Mouse (Mus musculus): ENCODE measurements around the gene Gna15. TPM values are rescaled to one million over a fixed set of nuclear protein-coding genes. Genes with fewer than 3 reads are reported as not detected.

Gene Gna15
- total RNA-seq, 2 experiments from 2014 or later: 31.7 to 34.6 TPM

DNA sequence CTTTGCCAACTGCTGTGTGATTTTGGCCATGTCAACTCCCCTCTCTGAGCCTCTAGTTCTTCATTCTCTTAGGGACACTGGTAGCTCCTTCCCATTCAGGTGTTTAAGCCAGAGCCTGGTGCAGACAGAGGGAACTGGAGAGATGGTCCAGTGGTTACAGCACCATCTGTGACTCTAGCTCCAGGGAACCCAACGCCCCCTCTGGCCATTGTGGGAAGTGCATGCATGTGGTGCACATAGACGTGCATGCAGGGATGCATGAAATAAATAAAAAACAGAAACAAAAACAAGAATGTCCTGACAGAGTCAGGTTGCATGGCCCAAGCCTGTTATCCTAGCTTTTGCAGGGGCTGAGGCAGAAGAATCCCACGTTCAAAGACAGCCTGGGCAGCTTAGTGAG, 32.3 kb upstream of the Gna15 start:
- ATAC-seq (replicated peaks; ENCODE audit: poor library complexity, severe bottlenecking): no peak

DNA sequence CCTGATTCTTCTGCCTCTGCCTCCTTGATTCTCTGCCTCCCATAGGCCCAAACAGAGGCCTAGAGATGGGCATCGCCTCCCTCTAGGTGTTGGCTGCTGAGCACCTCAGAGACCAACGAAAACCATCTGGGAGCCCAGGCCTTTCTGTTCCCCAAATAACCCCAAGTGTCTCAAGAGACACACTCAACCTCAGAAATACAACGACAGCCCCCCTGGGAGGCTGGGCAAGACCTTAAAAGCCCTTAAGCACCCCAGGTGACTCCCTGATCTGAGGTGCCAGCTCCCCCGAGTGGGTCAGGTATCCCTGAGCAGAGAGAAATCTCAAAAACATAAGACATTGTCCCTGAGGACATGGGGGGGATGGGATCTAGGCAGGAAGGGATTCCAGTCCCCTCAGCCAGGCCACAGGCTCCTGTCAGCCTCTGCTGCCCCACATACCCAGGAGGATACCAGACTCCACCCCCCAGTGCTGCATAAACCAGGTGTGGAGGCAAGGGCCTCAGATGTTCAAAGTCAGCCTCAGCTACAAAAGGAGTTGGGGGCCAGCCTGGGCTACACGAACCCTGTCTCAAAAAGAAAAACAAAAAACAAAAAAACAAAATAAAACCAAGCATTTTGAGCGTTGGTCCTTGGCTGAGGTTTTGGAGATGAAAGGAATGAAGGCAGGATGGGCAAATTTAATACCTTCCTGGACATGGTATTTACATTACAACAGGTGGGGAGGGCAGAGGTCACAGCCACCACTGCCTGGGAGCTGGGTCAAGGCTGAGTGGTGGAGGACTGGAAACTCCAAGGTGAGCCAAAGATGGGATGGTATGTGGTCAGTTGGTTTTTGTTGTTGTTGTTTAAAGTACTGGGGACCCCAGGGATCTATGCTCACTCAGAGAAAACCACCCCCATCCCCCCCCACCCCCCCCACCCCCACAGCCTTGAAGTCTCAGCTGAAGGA, 30.1 kb upstream of the Gna15 start:
- no peak for ATAC-seq (replicated peaks; ENCODE audit: poor library complexity, severe bottlenecking)

DNA sequence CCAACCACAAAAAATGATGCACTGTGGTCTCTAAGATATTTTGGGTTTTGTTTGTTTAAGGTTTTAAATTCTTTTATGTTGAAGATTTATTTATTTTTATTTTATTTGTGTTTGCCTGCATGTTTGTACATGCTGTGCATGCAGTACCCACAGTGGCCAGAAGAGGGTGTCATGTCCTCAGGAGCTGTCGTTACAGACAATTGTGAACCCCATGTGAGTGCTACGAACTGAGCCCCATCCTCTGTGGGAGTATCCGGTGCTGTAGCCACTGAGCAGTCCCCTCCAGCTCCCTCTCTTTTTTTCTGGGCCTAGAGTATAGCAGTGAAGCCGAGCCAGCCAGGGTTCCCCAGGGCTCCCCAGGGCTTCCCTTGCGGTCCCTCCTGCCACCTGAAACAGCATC, 29.2 kb upstream of the Gna15 start:
- ATAC-seq (replicated peaks; ENCODE audit: poor library complexity, severe bottlenecking): no peak

DNA sequence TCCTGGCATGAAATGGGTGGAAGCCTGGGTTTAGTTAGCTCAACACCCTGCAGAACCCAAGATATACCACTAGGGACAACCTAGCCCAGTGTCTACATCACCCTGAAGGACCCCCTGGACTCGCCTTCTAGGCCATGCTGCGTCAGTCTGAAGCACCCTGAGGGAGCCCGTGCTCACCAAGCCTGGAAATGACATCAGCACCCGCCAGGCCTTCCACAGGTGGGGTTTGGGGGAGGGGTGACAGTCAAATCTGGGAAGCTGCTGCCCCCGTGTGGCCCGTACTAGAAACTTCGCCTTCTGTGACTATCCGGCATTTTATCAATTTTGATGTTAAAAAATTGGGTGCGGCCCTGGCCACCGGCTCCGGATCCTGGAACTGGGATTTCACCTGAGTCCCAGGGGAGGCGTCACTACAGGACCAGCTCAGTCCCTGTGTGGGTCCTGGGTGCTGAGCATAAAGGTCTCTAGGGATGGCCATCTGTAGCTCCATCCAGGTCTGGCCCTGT, 27.6 kb upstream of the Gna15 start:
- ATAC-seq (replicated peaks; ENCODE audit: poor library complexity, severe bottlenecking): peak; percentile 71

DNA sequence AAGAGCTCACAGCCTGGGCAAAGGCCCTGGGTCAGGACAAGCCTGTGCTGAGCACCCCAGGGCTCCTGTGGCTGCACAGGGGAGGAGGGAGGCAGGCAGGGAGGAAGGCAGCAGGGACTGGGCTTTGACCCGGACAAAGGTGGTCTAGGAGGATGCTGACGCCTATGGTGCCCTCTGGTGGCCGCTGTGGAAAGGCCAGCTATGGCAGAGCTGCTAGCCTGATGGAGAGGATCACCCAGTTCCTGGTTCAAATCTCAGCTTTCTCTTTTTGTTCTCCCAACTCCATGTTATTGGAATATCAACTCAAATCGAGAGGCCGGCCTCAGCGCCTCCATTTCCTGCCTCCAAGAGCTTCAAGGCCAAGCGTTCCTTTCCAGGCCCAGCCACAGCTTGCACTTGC, 26.2 kb upstream of the Gna15 start:
- ATAC-seq (replicated peaks; ENCODE audit: poor library complexity, severe bottlenecking): peak; percentile 48

DNA sequence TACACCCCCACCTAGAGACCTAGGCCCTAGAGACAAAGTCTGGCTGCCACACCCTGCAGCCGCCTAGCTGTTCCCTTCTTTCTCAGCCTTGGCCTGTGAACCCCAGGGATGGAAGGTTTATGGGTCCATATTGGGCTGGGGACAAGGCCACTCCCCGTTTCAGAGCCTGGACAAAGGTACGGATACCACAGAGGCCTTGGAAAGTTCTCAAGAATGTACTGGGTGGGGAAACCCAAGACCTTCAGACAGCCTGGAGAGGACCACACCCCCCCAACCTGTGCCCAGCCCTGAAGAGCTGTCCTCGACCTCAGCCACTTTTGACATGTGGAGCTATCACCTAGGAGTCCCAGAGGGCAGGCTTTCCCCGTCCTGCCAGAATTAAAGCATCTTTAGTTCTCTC, 24.9 kb upstream of the Gna15 start:
- no peak for ATAC-seq (replicated peaks; ENCODE audit: poor library complexity, severe bottlenecking)

DNA sequence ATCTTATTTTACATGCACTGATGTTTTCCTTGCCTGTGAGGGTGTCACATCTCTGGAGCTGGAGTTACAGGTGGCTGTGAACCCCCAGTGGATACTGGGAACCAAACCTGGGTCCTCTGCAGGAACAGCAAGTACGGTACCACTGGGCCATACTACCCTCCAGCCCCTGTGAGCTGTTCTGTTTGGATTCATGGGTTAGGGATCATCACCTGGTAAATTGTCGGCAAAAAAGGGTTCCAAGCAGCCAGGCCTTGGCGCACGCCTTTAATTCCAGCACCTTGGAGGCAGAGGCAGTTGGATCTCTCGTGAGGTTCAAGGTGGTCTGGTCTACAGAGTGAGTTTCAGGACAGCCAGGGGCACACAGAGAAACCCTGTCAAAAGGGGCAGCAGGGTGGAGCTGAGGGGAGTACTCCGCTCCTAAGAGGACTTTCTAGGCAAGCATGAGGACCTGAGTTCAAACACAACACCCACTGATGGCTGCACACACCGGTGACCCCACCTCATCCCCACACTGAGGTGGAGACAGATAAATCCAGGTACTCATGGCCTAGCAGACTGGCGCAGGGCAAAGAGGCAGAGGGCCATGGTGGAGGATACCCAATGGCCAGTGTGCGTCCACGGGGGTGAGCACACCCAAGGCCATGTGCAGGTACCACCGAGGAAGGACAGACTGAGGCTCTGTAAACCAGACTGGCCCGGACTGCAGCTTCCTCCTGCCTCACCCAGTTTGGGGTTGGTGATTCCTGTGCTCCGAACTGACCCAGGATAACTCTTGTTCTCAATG, 23.0 kb upstream of the Gna15 start:
- ATAC-seq (replicated peaks; ENCODE audit: poor library complexity, severe bottlenecking): no peak

DNA sequence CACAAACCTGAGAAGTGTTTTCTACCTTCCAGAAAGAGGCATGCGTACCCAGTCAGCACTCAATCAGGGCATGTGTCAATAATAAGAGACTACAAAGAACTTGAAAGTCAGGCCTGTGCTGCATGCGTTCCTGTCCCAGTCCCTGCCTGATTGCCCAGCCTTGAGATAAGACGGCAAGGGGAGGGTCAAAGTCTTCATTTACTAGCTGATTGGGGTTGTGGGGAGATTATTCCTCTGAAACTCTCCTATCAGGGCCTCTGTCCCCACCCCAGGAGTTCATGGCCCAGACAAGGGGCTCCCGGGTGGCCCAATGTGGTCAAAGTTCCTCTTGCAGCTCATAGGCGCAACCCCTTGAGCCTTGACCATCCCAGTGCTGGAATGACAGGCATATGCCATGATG, 22.3 kb upstream of the Gna15 start:
- no peak for ATAC-seq (replicated peaks; ENCODE audit: poor library complexity, severe bottlenecking)

DNA sequence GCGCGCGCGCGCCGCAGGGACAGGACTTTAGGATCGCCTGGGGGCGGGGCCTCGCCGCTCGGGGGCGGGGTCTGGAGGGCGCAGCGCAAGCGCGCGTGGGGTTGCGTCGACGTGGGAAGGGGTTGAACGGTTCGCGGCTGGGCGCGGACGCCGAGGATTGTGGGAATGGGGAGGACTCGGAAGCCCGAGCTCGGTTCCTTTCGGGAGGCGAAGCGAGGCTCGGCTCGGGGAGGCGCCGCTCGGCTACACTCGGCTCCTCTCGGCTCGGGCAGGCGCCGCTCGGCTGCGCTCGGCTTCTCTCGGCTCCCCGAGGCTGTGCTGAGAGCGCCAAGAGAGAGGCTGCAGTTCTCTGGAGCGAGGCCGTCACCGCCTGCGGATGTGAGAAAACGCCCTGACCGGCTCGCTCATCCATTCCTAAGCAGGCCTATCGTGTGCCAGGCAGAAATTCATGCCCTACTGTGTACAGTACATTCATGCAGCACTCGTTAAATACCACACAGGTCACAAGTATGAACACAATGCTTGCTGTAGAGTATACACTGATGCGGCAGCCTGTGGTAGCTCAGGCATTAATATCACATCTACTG, 21.2 kb upstream of the Gna15 start, which contains the start of gene Gna11:
Gna11 (minus strand) TSS at position 30 of the 587 bp plus-strand sequence.
- peak; percentile 91 for ATAC-seq (replicated peaks; ENCODE audit: poor library complexity, severe bottlenecking)

DNA sequence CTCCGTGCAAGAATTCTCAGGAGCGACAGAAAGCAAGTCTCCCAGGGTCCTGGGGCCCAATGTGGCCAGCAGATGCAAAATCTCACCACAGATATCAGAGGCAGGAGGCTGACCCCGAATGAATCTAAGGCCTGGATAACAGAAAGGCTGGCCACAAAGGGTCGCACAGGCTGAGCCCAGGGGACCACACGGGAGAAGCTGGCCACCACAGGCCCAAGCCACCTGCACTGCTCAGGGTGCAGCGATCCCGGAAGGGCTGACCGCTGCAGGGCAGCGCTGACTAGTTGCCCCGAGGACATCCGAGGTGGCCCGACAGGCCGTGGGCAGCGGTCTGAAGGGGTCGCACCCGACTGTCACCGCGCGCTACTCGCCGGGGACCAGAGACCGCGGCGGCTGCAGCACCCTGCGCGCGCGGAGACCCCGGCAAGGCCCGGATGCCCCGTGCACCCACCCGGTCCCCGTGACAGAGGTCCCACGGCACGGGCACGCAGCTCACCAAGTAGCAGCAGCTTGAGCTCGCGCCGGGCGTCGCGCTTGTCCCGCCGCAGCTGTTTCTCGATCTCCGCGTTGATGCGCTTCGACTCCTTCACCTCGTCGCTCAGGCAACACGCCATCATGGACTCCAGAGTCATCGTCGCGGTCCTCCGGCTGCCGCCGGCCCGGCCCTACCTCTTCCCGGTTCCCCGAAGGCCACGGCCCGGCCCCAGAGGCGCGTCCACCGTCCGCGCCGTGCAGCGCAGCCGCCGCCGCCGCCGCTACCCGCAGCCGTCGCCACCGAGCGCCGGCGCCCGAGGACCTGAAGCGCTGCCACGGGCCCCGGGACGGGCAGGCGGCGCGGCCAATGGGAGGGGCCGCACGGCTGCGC, 20.5 kb upstream of the Gna15 start:
- ATAC-seq (replicated peaks; ENCODE audit: poor library complexity, severe bottlenecking): no peak

DNA sequence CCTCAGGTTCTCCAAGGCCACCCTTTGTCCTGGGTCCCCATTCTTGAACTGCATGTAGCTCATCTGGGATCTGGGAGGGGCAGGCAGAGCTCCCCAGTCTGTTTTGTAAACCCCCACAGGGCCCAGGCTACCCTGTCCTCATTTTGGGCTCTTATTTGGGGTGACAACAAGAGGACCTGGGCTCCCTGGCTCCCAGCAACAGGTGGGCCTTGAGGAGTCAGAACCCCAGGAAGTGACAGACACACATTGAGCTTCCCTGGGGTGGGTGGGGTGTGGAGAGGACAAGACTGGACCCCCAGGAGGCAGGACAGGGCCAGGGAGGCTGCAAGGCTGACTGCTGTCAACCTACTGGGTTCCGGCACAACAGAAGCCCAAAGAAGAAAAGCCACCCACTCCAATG, 19.6 kb upstream of the Gna15 start:
- no peak for ATAC-seq (replicated peaks; ENCODE audit: poor library complexity, severe bottlenecking)

DNA sequence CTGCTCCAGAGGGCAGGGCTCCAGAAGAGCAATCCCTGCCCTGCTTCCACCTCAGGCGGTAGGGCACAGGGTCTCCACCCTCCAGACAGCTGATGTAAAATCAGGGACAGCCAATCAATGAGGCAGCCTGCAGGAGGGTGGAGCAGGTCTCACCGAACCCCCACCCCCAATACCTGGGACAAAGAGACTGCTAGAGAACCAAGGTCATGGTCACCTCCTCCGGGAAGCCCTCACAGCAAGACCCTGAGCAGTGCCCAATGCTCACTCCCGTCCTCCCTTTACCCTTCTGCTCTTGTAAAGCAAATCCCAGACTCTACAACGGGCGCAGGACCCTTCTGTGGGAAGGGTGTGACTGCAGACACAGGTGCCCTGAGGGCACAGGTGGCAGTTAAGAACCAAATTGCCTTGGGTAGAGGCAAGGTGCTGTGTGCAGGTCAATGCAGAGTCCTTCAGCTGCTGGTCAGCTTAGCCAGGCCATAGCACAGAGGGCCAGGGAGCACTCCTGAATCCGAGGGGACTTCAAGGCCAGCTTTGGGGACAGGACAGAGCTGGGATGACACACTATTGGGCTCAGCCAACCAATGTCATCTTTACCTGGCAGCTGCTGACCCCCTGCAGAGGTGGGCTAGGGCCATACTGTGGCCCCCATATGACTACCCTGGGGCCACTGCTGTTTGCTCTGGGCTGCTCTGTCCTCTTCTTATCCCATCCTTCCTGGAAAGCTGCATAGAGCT, 18.9 kb upstream of the Gna15 start:
- ATAC-seq (replicated peaks; ENCODE audit: poor library complexity, severe bottlenecking): no peak

DNA sequence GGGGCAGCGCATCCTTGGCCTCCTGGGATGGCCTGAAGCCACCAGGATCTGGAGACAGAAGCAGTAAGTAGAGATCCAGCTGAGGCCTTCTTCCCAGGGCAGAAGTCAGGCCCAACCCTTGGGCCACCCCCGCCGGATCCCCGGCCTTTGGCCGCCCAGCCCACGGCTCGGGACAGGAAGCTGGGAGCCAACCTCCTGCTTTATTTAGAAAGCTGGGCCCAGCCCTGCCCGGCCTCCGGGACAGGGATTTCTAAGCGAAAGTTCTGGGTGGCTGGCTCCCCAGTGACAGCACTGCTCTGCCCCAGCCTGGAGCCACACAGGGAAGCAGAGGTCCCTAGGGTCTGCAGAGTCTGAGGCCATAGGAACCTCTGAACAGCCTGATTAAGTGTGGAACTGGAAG, 17.8 kb upstream of the Gna15 start:
- ATAC-seq (replicated peaks; ENCODE audit: poor library complexity, severe bottlenecking): no peak

DNA sequence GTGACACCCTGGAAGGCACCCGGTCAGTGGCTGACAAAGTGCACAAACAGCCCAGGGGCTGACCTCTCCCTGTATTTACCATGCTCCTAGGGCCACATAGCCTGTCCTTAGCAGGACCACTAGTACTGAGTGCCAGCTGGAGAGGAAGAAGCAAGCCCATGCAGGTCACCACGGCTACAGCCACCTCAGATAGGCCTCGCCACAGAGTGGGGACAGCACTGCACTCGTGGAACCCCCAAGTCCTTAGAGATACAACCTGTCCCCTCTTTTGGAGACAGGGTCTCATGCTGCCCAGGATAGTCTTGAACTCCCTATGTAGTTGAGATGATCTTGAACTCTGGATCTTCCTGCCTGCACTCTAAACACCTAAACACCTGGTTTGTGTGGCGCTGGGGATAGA, 17.3 kb upstream of the Gna15 start:
- ATAC-seq (replicated peaks; ENCODE audit: poor library complexity, severe bottlenecking): no peak

DNA sequence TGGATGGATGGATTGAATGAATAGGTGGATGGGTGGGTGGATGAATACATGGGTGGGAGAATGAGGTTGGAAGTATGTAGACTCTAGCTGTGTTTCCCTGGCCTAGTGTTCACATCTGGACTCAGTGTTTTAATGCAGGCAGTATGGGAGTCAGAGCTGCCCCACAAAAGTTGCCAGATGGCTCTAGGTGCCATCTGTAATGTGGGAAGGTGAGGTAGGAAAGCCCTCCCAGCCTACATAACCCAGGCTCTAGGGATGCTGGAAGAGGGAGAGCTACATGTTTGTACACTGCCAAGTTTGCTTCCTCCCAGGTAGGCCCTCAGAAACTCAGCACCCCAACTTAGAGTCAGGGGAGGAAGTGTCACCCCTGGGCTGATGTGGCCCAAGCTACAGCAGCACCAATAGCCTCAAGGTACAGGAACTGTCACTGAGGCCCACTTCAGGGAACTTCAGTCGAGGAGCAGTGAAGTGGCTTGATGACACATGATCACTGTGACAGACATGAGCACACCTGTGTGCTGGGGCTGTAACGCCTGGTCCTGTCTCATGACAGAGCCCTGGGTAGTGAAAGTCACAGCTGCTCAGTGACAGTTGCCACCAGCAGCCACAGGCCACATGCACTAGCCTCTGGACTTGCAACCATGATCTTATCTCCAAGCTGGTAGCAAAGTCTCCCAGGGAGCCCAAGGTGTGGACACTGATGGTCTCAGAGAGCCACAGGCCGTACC, 14.5 kb upstream of the Gna15 start:
- no peak for ATAC-seq (replicated peaks; ENCODE audit: poor library complexity, severe bottlenecking)

DNA sequence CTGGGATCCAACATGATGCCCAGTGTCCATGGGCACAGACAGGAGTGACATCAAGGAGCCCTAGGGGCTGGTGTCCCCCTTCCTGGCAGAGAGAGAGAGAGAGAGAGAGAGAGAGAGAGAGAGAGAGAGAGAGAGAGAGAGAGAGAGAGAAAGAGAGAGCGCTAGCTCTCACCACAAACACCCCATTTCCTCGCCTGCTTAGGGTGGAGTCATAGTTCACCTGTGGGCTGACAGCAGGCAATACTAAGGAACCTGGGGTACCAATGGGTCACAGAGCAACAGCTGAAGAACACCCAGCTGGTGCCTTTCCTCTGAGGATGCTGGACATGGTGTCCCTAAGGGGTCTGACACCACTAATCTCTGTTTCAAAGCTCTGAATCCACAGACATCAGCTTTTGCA, 13.4 kb upstream of the Gna15 start:
- ATAC-seq (replicated peaks; ENCODE audit: poor library complexity, severe bottlenecking): no peak

DNA sequence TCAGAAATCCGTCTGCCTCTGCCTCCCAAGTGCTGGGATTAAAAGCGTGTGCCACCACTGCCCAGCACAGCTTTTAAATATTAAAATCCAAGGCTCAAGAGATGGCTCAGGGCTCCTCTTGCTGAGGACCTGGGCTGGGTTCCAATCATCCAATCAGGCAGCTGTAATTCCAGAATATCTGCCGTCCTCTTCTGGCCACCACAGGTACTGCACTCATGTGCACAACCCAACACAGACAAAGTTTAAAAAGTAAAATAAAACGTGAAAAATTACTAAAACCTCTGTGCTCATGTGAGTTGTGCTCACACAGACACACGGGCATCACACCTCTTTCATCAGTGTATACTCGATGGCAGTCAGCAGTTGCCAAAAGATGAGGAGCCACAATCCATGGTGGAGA, 12.7 kb upstream of the Gna15 start:
- peak; percentile 63; the same call in 1 of the 2 replicates for ATAC-seq (replicated peaks; ENCODE audit: poor library complexity, severe bottlenecking)

DNA sequence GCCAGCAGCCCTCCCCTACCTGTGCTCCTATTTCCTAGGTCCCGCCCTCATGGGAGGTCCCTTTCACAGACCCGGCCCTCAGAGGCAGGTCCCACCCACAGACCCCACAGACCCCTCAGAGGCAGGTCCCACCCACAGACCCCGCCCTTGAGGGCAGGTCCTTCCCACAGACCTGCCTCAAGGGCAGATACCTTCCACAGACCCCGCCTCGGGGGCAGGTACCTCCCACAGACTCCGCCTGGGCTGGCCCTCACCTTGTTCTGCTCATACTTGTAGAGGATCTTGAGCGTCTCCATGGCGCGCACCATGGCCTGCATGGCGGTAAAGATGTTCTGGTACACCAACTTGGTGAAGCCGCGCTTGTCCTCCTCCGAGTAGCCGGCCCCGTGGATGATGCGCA, 10.8 kb upstream of the Gna15 start:
- no peak for ATAC-seq (replicated peaks; ENCODE audit: poor library complexity, severe bottlenecking)

DNA sequence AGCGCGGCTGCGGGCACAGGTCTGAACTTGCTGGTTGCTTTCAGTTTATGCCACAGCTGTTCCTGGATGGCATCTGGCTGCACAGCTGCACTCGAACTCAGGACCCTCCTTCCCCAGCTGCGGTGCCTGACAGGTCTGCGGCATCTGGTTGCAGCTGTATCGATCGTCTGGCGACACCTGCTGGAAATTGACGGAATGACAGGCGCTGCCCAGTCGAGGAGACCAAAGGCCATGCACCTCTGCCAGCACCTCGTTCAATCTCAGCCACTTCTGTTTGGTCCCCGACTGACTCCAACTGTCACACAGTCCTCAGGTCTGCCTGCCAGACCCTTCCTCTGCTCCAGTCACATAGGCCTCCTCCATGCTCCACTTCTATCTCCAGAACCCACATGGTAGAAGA, 2.8 kb upstream of the Gna15 start:
- peak; percentile 46 for ATAC-seq (replicated peaks; ENCODE audit: poor library complexity, severe bottlenecking)
